Mouse (Mus musculus) T-helper 17 cell (primary cell): ENCODE measurements at regions not wholly inside any gene's neighbourhood (a gene's known extent, or its start where the extent isn't known, plus 50 kb on each side); places are given as distances from the start of the nearest gene placed in this dataset.
"Not testable (repeated sequence)": the region's sequence is repeated elsewhere in the genome, so short reads cannot be mapped to it uniquely, and the experiment has no call there.

Experiments
- in situ Hi-C, 2 experiments: fragments of 300-600 bp; cut with MboI, MseI; formaldehyde crosslinking; loops; 1 replicate in 1 of 2; 2 replicates in 1 of 2; pipeline ENCODE4 v1.15.1; 2025; ENCODE audit warnings: high pct_unique_total_duplicates in 2 of 2

DNA sequence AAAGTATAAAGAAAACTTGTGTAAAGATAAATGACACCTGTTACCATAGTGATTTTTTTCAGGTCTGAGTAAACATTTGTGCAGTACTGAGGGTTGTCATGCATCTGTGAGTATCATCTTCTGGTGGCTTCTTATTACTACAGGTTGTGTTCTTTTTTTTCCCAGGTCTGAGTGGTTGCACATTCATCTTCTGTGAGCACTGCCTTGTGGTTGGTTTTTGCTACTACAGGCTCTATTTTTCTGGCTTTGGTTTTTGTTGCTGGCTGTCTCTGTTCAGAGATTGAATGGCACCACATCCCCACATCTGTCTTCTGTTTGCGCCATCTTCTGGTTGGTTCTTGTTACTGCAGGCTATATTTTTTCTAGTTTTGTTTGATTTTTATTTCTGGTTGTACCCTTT, 81.8 kb upstream of the Gvin1 start:
- in situ Hi-C loops = loop anchor here in 1 of 2 experiments (5.0 kb wide), 1 partner anchor 60 kb away; no protein-coding TSS in a partner anchor

DNA sequence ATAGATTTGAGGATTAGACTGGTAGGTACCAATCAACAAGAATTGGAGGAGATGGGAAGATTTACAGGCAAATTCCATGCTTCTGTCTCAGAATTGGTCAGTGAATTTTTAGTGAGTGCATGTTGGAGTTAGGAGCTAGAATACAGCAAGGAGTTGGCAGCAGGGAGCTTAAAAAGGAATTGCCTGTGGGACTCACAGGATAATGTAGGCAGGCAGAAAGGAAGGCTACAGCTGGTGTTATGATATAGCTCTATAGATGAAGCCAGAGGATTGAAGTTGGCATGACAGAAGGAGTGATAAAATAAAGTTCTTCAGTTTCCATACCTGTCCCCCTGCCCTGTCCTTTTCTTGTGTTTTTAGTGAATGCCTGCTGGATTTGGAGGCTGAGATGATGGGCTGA, 69.7 kb upstream of the Gvin1 start:
- in situ Hi-C loops = not testable (repeated sequence)

- in situ Hi-C loops = loop anchor here in 1 of 2 experiments (5.0 to 10.0 kb wide), 2 partner anchors 65 to 248 kb away; partner anchors contain the start of gene Gvin1
Measured at GRCm38 (mm10) chr7:106279946-106280345, 64.8 kb upstream of the Gvin1 start.

- in situ Hi-C loops = loop anchor here (5.0 to 10.0 kb wide), 2 partner anchors 56 to 234 kb away; partner anchors contain the start of gene Gvin1 (in 1 of the 2)
Measured at GRCm38 (mm10) chr7:106270947-106271346, 55.8 kb upstream of the Gvin1 start.
